Mouse (Mus musculus) R1 (cell line): ENCODE data around the gene Stx6.

Source experiments
- DNase-seq: peaks from one replicate; pipeline ENCODE4 v3.0.0-alpha.2; 2018; ENCODE audit warnings: low read depth, low spot score

Stx6 gene

GRCm38 (mm10) chr1:155205822-155206660 lies 47.5 kb downstream of the Stx6 start:
- DNase-seq: no peak

DNA sequence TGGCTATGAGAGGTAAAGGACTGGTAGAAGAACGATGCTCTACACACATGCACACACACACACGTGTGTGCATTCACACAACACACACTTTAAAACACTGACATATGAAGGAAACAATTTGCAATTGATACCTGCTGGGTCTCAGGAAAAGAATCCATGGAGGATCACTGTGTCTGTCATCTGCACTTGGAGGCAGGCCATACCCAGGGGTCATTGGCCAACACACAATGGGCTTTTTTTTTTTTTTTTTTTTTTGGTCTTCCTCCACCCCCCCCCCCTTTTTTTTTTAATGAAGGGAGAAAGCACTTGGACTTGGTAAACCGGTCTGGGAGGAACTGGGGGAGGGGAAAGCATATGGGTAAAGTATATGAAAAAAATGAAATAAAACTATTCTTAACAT lies 49.3 kb downstream of the Stx6 start:
- no peak for DNase-seq

GRCm38 (mm10) chr1:155210011-155210763 lies 51.7 kb downstream of the Stx6 start:
- DNase-seq: no peak

DNA sequence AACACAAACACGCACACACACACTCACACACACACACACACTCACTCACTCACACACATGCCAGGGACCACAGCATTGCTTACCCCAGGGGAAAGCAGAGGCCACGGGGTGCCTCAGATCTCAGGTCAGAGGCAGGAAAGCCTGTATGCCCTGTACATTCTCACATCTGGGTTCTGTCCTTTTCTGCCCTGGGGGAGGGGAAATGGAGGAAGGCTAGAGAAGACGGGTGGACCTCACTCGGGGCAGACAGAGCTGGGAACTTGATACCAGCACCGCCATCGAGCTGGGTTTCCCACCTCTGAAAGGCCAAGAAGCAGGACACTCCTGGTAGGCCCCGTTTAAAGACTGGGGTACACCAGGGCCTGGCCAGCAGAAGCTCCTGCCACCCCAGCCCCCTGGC lies 52.5 kb downstream of the Stx6 start:
- no peak for DNase-seq

GRCm38 (mm10) chr1:155212081-155212480 lies 53.6 kb downstream of the Stx6 start:
- DNase-seq: no peak

GRCm38 (mm10) chr1:155212493-155212892 lies 54.0 kb downstream of the Stx6 start:
- DNase-seq: no peak

GRCm38 (mm10) chr1:155212936-155213774 lies 54.6 kb downstream of the Stx6 start:
- DNase-seq: no peak

DNA sequence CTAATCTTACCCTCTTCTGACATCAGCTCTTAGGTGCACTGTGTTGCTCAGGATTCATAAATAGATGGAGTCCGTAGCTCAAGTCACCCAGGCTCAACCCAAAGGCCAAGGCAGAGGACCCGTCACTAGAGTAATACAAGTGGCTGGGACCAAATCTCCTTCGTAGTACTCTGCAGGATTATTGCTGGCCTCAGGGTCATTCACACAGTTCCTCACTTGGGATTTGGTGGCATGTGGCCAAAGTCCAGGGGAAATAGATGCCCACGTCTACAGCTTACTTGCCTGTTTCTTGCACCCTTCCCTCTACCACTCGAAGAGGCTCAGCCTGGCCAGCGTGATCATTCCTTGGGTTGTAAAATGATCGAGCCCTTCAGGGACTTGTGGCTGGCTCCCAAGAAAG lies 55.4 kb downstream of the Stx6 start:
- DNase-seq: no peak

DNA sequence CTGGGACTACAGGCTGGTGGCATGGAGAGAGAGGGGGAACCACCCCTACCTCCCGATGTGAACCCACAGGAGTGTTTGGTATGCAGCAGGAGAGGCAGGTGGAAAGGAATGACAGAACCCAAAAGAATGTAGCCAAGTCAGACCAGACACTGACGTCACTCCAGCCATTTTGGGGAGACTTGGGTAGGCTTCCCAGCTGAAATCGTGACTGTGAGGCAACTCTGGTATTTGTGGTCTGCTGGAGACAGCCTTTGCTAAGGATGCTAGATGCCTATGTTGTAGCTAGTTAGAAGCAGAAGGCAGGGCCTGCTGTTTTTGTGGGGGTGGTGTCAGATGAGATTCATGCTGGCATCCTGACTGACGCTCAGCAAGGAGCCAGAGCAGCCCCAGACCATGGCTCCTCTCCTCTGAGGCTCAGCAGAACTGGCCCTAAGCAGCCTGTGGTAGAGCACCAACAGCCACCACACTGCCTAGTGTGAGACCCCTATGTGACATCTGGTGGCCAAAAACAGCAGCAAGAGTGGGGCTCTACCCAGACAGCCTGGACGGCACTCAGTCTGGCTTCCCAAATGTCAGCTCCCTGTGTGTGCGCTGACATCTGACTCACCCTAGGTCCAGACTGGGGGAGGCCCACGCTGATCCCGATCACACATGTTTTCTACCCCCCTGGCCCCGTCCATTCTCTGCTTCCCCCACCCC lies 56.7 kb downstream of the Stx6 start:
- peak; percentile 17 for DNase-seq

GRCm38 (mm10) chr1:155216313-155216712 lies 57.8 kb downstream of the Stx6 start:
- DNase-seq: no peak

- no peak for DNase-seq
These were observed 58.3 kb downstream of the Stx6 start for GRCm38 (mm10) chr1:155216844-155217243.

- peak; percentile 65 for DNase-seq
These were observed 59.5 kb downstream of the Stx6 start for GRCm38 (mm10) chr1:155217865-155218541.

DNA sequence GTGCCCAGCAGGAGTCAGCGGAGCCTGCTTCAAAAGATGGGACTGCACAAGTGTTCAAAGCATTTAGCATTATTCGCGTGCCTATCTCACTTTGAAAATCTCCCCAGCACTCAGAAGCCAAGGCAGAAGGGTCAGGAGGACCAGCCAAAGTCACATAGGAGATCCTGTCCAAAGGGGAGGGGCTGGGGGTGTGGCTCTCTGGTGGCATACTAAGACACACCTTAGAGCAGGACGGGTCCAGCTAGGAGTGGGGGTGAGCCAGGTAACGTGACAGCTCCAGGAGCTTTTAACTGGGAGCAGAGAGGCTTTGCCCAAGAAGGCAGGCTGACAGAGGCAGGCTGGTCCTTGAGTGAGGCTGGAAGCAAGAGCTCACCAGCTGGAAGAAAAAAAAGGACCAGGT lies 60.4 kb downstream of the Stx6 start:
- DNase-seq: no peak

DNA sequence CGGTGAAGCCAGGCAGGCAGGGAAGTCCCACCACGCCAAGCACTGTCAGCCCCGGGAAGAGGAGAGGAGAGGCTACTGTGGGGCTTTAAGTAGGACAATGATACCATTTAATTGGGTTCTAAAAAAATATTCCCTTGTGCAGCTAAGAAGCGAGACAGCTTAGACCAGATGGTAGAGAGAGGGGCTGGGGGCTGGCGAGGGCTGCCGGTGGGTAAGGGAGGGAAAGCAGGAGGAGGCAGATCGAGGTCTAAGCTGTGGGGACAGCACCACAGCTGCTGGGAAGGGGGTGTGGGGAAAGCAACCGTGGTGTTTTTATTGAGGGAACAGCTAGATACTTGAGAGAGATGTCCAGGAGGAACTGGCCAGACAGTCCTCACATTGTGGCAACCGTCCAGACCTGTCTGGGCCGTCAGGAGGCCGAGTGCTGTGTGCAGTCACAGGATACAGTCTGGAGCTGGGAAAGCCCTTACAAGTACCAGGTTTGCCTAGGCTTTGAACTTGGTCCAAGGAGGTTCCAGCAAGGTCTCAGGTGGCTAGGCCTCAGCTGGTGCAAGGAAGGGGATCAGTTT lies 63.7 kb downstream of the Stx6 start:
- DNase-seq: no peak

DNA sequence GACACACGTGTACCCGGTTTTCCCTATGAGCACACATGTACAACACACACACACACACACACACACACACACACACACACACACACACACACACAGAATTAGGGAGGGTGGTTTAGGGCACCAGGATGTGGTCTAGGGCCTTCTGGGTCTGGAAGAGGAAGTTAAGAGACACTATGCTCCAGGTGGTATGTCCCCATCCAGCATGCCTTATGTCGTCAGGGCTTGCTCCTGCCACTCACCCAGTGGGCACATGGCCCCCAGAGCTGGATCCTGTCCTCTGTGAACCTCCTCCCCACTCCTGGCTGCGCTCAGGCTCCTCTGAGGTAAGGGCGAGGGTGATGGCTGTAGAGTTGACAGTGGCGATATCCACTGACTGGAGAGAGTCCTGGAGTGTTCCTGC lies 64.5 kb downstream of the Stx6 start:
- DNase-seq: no peak

GRCm38 (mm10) chr1:155223849-155224554 lies 65.5 kb downstream of the Stx6 start:
- DNase-seq: peak; percentile 90

GRCm38 (mm10) chr1:155229464-155230411 lies 71.2 kb downstream of the Stx6 start:
- no peak for DNase-seq

DNA sequence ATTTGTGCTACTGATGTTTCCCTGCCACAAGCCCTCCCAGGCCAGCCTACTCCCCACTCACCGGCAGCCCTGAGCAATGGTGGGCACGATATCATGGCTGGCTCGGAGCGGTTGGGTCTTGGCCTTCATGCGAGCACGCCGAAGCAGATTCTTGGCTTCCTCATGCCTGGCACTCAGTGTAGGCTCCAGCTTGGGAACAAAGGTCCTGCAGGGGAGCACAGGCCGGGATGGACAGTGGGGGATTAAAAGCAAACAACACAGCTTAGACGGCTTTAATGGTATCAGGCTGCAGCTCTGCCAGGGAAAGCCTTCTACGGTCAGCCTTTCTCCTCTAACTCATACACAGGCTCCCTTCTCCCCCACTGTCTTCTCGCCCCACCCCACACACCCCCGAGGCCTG lies 73.9 kb downstream of the Stx6 start:
- no peak for DNase-seq

- DNase-seq: no peak
These were observed 74.3 kb downstream of the Stx6 start for GRCm38 (mm10) chr1:155232786-155233185.
